In the genomic region with DNA sequence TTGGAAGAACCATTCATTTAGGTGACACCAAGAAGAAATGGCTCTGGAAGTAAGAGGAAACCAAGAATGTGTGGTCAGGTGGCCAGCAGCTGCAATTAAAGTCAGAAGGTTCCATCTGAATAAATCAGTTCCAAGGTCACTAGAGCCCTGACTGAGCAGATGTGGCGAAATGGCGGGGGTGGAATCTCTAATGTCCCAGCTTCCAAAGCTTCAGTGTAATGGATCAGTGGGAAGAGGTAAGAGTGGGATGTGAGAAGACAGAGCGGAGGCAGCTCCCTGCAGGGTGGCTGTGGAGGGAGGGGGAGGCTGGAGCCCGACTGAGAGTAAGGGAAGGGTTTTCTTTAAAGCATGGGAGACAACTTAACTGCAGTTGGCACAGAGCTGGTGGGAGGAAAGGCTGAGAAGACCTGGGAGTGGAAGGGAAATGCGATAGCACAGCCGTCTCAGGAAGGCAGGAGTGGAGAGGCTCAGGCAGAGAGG, we compare ENCODE assay signal across 9 mouse cellular contexts. TPM values are rescaled to one million over a fixed set of nuclear protein-coding genes. Genes with fewer than 3 reads are reported as not detected.
DNase-seq lines count a peak whose midpoint lies in the region; ATAC-seq lines count a peak whose summit lies in the region.
"Had no signal": no experiment of that assay in that cellular context is flagged by ENCODE, and none has a peak within 500 bp of the region (broad histone marks: within the 10 kb centered on the region; RNA-seq: fewer than 3 reads in every experiment).

No protein-coding gene starts in this region.

- H3K9me3 ChIP-seq in kidney, embryonic 15.5 days (replicated peaks): no peaks in the 10 kb centered on the region

- H3K27me3 ChIP-seq in kidney, embryonic 15.5 days: no peaks in the 10 kb centered on the region

- ATAC-seq in kidney, embryonic 15.5 days (replicated peaks; ENCODE audit: low FRiP score): peak; percentile 82
- no peak for ATAC-seq in erythroid progenitor cell, adult 5-6 weeks (replicated peaks; ENCODE audit: low FRiP score, poor library complexity, severe bottlenecking)
- ATAC-seq: CD4-positive, CD25-positive, alpha-beta regulatory T cell, adult 4 months had no signal

- H3K9ac ChIP-seq in kidney, embryonic 15.5 days: no peak overlapping the region

- H3K4me1 ChIP-seq in kidney, embryonic 15.5 days: peaks cover 49% of the 10 kb centered on the region

- H3K4me3 ChIP-seq in kidney, embryonic 15.5 days (replicated peaks): no peak overlapping the region

- intact Hi-C loops in gastrocnemius, postnatal 14 days (cut with DNase I; ENCODE audit: low total_unique reads): no loop called here

- WGBS in kidney, embryonic 15.5 days: 30% methylated on average over 6 of the region's 6 CpGs

- peak; percentile 36 for DNase-seq in gastrocnemius, postnatal 25 days
- no peak for DNase-seq in gastrocnemius, postnatal 14 days
- peak; percentile 36 for DNase-seq in ovary, adult 18-20 months (ENCODE audit: low spot score)
- DNase-seq in ovary, postnatal 36 days (ENCODE audit: low spot score): no peak
- peak; percentile 61 for DNase-seq in skeletal muscle tissue, adult 2 months (ENCODE audit: low read depth, low spot score)
- no peak for DNase-seq in urinary bladder, postnatal 4 days (ENCODE audit: low spot score in 2 of 2)

- no peaks in the 10 kb centered on the region for H3K36me3 ChIP-seq in kidney, embryonic 15.5 days

- H3K27ac ChIP-seq in kidney, embryonic 15.5 days: peak overlapping the region; percentile 82

- peak overlapping the region; percentile 13 for H3K4me2 ChIP-seq in kidney, embryonic 15.5 days

RNA-seq across cellular contexts. Expression of a gene that starts 3.2 kb away (rescaled TPM):
- 10 to 100 TPM; 72.1 to 93.5 TPM for total RNA-seq in gastrocnemius, postnatal 25 days (2021)
- total RNA-seq in gastrocnemius, postnatal 14 days (2021): 10 to 100 TPM; 78.2 to 85.3 TPM
- polyA plus RNA-seq in kidney, embryonic 15.5 days (2015; fragmentation: Nextera tagmentation; extraction: Ambion mirVana): 167 and 174 TPM in 2 replicates
- total RNA-seq in erythroid progenitor cell, adult 5-6 weeks (2015; ENCODE audit: low replicate concordance): 93.5 and 103 TPM in 2 replicates
- 86.6 and 90.7 TPM in 2 replicates for total RNA-seq in erythroid progenitor cell, adult 5-6 weeks (2017; ENCODE audit: low replicate concordance)

RNA-seq across cellular contexts. Expression of a gene that starts 16.5 kb away (rescaled TPM):
- total RNA-seq in gastrocnemius, postnatal 25 days (2021): 100 to 1,000 TPM in 1 of 2 experiments, 10 to 100 TPM in 1; 97.5 to 115 TPM
- 100 to 1,000 TPM; 124 to 167 TPM for total RNA-seq in gastrocnemius, postnatal 14 days (2021)
- 43.7 and 44.0 TPM in 2 replicates for polyA plus RNA-seq in kidney, embryonic 15.5 days (2015; fragmentation: Nextera tagmentation; extraction: Ambion mirVana)
- 1,699 and 1,907 TPM in 2 replicates for total RNA-seq in erythroid progenitor cell, adult 5-6 weeks (2015; ENCODE audit: low replicate concordance)
- 1,512 and 2,069 TPM in 2 replicates for total RNA-seq in erythroid progenitor cell, adult 5-6 weeks (2017; ENCODE audit: low replicate concordance)

RNA-seq across cellular contexts. Expression of a gene that starts 59.3 kb away (rescaled TPM):
- total RNA-seq in gastrocnemius, postnatal 25 days (2021): 1 to 10 TPM; 4.8 to 5.6 TPM
- 1 to 10 TPM; 7.7 to 8.2 TPM for total RNA-seq in gastrocnemius, postnatal 14 days (2021)
- polyA plus RNA-seq in kidney, embryonic 15.5 days (2015; fragmentation: Nextera tagmentation; extraction: Ambion mirVana): 29.2 and 30.6 TPM in 2 replicates
- 10.8 and 10.9 TPM in 2 replicates for total RNA-seq in erythroid progenitor cell, adult 5-6 weeks (2015; ENCODE audit: low replicate concordance)
- 6.4 and 6.8 TPM in 2 replicates for total RNA-seq in erythroid progenitor cell, adult 5-6 weeks (2017; ENCODE audit: low replicate concordance)

Comparison
In these comparisons a context has a peak if more than half of its experiments do, and no peak if none do; other contexts are left out.
1. DNase-seq: peak in gastrocnemius, postnatal 25 days (single experiment), ovary, adult 18-20 months (single experiment) and skeletal muscle tissue, adult 2 months (single experiment); none in gastrocnemius, postnatal 14 days (single experiment), ovary, postnatal 36 days (single experiment) and urinary bladder, postnatal 4 days (0 of 2).
2. RNA of a gene that starts 16.5 kb away (total RNA-seq): 1,512 to 2,069 TPM in erythroid progenitor cell, adult 5-6 weeks; 124 to 167 TPM in gastrocnemius, postnatal 14 days and 97.5 to 115 TPM in gastrocnemius, postnatal 25 days; every median in the first group is over 4 times any median in the second.